Mouse (Mus musculus): ENCODE data around the gene Fgfbp3.
A peak's percentile ranks its signal among the peaks of the same experiment; 100 is the strongest.
"Not testable (repeated sequence)": the region's sequence is repeated elsewhere in the genome, so short reads cannot be mapped to it uniquely, and the experiment has no call there.

The Fgfbp3 gene

GRCm38 (mm10) chr19:36919466-36919865, at the start of gene Fgfbp3:
Gene Fgfbp3, minus strand, starts transcription at chr19:36919615.
- no peak for DNase-seq

DNA sequence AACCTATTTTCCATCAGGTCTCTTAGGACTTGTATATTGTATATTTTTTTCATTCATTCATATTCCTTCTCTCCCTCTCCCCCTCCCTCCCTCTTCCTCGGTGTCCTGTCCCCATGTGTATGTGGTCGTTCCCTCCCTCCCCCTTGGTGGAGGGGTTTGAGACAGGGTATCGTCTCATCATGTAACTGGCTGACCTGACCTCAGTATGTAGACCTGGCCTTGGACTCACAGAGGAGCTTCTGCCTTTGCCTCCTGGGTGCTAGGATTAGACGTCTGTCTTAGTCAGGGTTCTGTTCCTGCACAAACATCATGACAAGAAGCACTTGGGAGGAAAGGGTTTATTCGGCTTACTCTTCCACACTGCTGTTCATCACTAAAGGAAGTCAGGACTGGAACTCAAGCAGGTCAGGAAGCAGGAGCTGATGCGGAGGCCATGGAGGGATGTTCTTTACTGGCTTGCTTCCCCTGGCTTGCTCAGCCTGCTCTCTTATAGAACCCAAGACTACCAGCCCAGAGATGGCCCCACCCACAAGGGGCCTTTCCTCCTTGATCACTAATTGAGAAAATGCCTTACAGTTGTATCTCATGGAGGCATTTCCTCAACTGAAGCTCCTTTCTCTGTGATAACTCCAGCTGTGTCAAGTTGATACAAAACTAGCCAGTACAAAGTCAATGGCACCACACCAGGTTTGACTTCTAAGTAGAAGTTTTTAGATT, 43.3 kb upstream of the Fgfbp3 start:
- not testable (repeated sequence) for DNase-seq

DNA sequence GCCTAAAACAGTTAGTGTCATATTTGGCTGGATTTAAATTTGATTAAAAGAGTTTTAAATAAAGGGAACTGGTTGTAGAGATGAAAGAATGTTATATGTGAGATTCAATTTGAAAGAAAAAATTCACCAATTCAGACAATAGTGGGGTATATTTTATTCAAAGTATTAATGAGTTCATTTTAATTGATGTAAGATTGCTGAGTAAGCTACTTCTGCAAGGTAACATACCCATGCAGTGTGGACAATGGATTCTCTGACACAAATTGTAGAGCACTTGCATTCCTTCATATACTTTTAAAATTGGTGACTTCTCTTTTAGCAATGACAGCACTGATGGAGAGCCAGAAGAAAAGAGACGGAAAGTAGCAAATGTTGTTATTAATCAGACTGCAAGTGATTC, 41.9 kb upstream of the Fgfbp3 start:
- DNase-seq = no peak

DNA sequence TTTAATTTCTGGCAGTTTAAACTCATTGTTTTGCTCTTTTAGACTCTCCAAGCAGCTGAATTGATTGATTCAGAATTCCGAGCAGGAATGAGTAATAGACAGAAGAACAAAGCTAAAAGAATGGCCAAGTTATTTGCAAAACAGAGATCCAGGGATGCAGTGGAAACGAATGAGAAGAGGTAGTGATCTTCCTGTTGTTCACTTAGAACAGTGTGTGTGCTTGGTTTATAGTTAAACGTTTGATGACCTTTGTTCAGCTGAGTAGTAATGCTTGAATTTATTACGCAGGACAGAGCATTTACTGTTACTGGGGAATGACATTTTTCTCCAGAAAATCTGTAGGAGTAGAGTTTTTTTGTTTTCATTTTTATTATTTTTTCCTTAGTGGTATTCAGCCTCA, 38.9 kb upstream of the Fgfbp3 start:
- no peak for DNase-seq

- DNase-seq = no peak
These were observed 34.3 kb upstream of the Fgfbp3 start for GRCm38 (mm10) chr19:36953637-36954206.

- DNase-seq = no peak
These were observed 20.6 kb upstream of the Fgfbp3 start for GRCm38 (mm10) chr19:36940064-36940463.

DNA sequence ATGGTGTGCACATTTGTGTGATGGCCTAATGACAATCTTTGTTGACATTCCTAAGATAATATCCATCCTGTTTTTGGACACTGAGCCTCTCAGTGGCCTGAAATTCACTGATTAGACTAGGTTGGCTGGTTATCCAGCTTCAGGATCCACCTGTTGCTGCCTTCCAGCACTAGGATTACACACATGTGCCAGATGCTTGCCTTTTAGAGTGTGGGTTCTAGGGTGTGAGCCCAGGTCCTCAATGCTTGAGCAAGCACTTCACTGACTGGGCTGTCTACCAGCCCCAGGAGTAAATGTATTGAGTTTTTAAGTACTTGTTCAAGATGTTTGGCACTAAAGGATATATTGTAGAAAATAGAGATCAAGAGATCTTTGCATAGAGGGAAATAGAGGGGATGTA, 18.6 kb upstream of the Fgfbp3 start:
- DNase-seq = no peak

- no peak for DNase-seq
These were observed 16.9 kb upstream of the Fgfbp3 start for GRCm38 (mm10) chr19:36936285-36936684.

GRCm38 (mm10) chr19:36932613-36933012, 13.2 kb upstream of the Fgfbp3 start:
- no peak for DNase-seq

- no peak for DNase-seq
These were observed 12.7 kb upstream of the Fgfbp3 start for GRCm38 (mm10) chr19:36932097-36932496.

DNA sequence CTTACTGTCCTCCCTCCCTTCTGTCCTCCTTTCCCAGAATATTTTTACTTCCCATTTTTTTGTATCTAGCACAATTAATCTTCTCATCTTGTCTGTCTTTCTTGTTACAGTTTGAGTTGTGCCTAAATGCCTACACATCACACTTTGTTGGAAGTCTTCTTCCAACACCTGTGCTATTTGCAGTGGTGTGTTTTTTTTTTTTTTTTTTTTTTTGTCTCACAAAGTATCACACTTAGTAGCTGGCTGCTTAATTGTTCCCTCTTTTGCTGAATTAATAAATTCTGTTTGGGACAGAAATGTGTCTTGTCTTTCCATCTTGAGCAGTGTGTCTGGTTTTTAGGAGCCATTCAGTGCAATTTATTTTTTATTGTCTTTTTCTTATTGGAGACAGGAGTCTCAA, 10.4 kb upstream of the Fgfbp3 start:
- DNase-seq = no peak

DNA sequence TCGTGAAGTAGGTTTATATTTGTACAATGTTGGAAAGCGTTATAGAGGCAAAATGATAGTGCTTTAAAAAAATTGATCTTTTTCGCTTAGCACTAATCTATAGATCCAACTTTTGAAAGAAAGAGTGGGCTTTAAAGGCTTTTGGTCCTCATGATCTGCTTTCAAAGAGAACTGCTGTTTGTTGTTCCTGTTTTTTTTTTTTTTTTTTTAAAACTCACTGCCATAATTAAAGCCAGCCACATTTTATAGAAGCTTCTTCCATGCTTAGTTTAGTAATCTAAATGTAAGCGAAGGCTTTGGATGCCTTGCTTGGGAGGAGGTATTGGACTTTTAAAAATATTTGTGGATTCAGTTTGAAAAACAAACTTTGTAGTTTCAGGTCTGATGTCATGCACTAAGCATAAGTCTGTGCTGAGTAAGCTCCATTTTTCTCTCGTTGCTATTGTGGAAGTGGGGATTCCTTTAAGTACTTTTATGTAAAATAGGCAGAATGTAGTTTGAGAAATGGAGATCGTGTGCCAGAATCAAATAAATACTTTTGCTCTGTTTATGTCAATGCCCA, 8.5 kb upstream of the Fgfbp3 start:
- DNase-seq = no peak

DNA sequence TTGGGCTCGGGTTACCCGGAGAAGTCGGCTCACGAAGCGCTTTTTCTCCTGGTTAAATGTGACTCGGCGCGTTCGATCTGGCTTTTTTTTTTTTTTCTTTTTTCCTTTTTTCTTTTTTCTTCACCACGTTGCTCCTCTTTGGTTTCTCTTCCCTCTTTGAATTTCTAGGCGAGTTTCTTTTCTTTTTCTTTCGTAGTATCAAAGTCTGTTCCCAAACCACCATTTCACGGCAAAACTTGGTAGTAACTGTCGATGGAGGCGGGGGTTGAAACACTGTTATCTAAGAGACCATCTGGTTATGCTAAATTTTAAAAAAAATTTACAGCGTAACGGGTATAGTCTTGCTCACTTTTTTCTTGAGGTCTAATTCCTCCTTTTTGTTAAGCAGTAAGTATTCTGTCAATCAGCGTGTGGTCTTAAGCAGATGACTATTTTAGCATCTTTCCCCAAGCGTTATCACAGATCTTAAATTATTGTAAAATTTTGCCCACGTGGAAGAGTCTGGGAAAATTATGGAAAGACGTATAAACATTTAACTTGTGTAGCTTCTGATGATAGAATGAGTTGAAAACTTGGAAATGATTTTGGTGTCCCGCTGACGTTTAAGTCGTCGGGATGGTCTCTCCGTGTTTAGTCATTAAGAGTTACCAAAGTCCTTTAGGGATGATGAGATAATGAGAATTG, 7.3 kb upstream of the Fgfbp3 start:
- no peak for DNase-seq

- peak; percentile 91 for DNase-seq
These were observed 6.5 kb upstream of the Fgfbp3 start, which contains the start of gene Btaf1 for GRCm38 (mm10) chr19:36925671-36926552. Gene Btaf1, plus strand, starts transcription at chr19:36926079.

DNA sequence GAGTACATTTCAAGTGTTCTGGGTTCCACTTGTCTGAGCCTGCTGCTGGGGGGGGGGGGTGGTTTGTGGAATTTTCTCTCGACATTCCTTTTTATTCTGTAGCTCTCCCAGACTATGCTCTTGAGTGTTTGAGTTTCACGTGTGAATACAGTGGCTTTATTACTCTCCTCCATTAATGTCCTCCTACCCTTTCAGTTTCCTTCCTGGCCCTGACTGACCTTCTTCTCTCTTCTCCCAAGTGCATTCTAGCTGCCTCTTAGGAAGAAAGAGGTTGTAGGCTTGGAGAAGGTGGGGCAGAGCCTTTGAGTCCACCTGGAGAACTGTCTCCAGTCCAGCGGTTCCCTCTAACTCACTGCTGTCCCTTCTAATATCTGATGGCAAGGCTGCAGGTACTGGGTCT, 3.5 kb upstream of the Fgfbp3 start:
- peak; percentile 44 for DNase-seq

GRCm38 (mm10) chr19:36922015-36922414, 2.6 kb upstream of the Fgfbp3 start:
- peak; percentile 38 for DNase-seq

DNA sequence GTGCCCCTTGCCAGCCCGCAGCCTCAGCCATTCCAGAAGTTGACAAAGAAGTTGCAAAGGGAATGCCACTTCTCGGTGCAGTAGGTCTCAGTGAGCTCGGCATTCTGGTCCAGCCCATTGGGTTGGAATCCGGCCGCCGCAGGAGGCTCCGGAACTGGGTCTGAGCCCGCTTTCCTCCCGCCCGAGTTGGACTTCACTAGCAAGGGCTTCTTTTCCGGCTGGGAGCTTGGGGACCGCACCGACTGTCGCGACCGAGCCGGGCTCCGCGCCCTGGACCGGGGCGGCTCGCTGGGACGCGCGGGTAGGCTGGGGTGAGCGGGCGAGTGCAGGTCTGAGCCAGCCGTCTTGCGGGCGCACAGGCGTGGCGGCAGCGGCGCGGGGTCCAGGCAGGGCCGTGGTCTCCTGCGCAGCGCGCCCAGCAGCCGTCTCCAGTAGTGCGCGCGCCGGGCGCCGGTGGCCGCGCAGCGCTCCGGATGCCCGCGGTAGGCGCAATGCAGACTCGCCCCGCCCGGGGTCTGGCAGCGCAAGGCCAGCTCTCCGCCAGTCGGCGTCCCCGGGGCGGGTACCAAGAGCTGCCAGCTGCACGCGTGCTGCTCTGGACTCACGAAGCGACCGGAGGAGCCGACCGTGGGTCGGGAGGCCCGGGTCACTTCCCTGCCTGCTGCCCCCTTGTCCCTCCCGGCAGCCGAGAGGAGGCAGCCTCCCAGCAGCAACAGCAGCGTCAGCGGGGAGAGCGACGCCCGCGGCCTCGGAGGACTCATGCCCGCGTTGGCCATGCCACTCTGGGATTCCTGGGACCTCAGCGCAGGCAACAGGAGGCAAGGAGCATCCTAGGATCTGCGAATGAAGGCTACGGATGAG, 744 bp downstream of the Fgfbp3 start:
- DNase-seq = peak; percentile 93

DNA sequence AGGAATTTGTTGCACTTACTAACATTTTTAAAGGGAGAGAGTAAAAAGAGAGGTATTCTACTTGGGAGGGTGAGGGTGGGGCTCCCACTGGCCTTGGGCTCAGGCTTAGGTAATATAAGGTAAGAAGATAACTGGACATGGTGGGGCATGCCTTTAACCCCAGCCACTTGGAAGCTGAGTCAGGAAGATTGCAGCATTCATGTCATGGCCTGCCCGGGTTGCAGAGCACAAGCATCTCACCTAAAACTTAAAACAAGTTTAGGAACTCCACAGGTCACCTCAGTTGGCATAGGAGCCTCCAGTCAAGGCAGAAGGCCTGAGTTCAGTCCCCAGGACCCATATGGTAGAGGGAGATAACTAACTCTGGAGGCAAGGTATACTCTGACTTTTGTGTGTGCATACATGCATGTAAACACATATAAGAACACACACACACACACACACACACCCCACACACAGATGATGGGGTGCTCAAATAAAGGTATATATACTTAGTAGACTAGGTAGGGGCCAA, 2.5 kb downstream of the Fgfbp3 start:
- no peak for DNase-seq

DNA sequence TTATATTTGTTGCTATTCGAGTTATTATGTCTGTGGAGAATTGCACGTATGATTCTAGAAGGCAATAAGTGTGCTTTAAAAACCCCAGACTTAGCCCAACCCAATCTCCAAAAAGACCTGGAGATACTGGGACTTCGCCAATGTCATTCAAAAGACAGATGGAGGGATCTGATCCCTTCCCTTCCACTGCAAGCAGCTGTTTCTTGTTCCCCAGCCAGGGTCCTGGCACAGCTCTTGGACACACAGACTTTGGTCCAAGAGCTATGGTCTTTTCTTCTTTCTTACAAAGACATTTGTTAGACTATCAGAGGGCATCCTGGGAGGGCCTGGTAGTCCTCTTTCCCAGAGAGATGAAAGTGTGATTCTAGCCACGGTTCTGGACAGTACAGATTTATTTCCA, 3.2 kb downstream of the Fgfbp3 start:
- DNase-seq = no peak

GRCm38 (mm10) chr19:36913064-36913463, 6.4 kb downstream of the Fgfbp3 start:
- no peak for DNase-seq

- no peak for DNase-seq
These were observed 8.9 kb downstream of the Fgfbp3 start for GRCm38 (mm10) chr19:36910424-36911045.

All from lung, postnatal 10 days (tissue).